Mouse (Mus musculus) hindbrain, embryonic 14.5 days (tissue): ENCODE measurements around the gene Nr1h2. TPM values are rescaled to one million over a fixed set of nuclear protein-coding genes. Genes with fewer than 3 reads are reported as not detected.

ENCODE experiments used
- ATAC-seq: fragments of 200-750 bp; cut with Nextera tagmentation; 2 replicates; pipeline ENCODE4 v1.8.0; 2017; ENCODE audit warnings: moderate number of reproducible peaks, mild to moderate bottlenecking, moderate TSS enrichment, moderate library complexity; ENCODE audit not compliant: low FRiP score
- DNase-seq: peaks from one replicate; pipeline ENCODE4 v3.0.0-alpha.2; 2015; ENCODE audit warnings: low spot score
- H3K27ac ChIP-seq: fragments of 300-500 bp; sonication (generic); 2 replicates; pipeline ENCODE4 v1.5.1; 2014; ENCODE audit warnings: mild to moderate bottlenecking, moderate library complexity
- H3K27me3 ChIP-seq: fragments of 300-500 bp; sonication (generic); 2 replicates; pipeline ENCODE4 v1.6.1; 2014; ENCODE audit warnings: mild to moderate bottlenecking, low read length, mixed read lengths; ENCODE audit not compliant: control insufficient read depth, insufficient read depth
- H3K36me3 ChIP-seq: fragments of 300-500 bp; sonication (generic); replicated peaks from 2 replicates; pipeline ENCODE4 v1.6.1; 2014; ENCODE audit not compliant: control insufficient read depth, insufficient read depth
- H3K4me1 ChIP-seq: fragments of 300-500 bp; sonication (generic); replicated peaks from 2 replicates; pipeline ENCODE4 v1.6.1; 2014; ENCODE audit warnings: antibody characterized with exemption, low read length, mixed read lengths; ENCODE audit not compliant: control insufficient read depth, insufficient read depth
- H3K4me2 ChIP-seq: fragments of 300-500 bp; sonication (generic); replicated peaks from 2 replicates; pipeline ENCODE4 v1.6.1; 2014; ENCODE audit warnings: mild to moderate bottlenecking, moderate library complexity
- H3K4me3 ChIP-seq: fragments of 300-500 bp; sonication (generic); replicated peaks from 2 replicates; pipeline ENCODE4 v1.5.1; 2014; ENCODE audit warnings: mild to moderate bottlenecking, low read length
- H3K9ac ChIP-seq: fragments of 300-500 bp; sonication (generic); 2 replicates; pipeline ENCODE4 v1.6.1; 2014
- H3K9me3 ChIP-seq: fragments of 300-500 bp; sonication (generic); 2 replicates; pipeline ENCODE4 v1.6.1; 2016; ENCODE audit warnings: low read length; ENCODE audit not compliant: control insufficient read depth
- WGBS: fragments of 180-500 bp; shearing (Covaris S2); extraction: QIAGEN DNeasy Blood & Tissue Kit; methylation state at CpG from one replicate; pipeline ENCODE4 v1.1.7; 2014; 5-methylcytosine and 5-hydroxymethylcytosine counted together
- polyA plus RNA-seq: library from polyadenylated mRNA; unstranded; fragments of >200 nt; fragmentation: Nextera tagmentation; extraction: Ambion mirVana; gene quantifications from 2 replicates; pipeline ENCODE4 v1.2.1, GENCODE M21; 2014

Gene Nr1h2
- polyA plus RNA-seq, 1 experiment from 2014 or later = 53.6 TPM

GRCm38 (mm10) chr7:44536590-44536968 lies 17.2 kb downstream of the Nr1h2 start:
- Histone ChIP-seq H3K4me2 (no peak overlapping the region), H3K27me3 (no peaks in the 10 kb centered on the region), H3K27ac (no peak overlapping the region), H3K36me3 (peaks cover 35% of the 10 kb centered on the region), H3K4me1 (no peaks in the 10 kb centered on the region), H3K9ac (no peak overlapping the region), H3K4me3 (no peak overlapping the region), H3K9me3 (no peaks in the 10 kb centered on the region)
- no peak for DNase-seq
- ATAC-seq = no peak
- 88% methylated on average over 6 of the region's 6 CpGs for WGBS

DNA sequence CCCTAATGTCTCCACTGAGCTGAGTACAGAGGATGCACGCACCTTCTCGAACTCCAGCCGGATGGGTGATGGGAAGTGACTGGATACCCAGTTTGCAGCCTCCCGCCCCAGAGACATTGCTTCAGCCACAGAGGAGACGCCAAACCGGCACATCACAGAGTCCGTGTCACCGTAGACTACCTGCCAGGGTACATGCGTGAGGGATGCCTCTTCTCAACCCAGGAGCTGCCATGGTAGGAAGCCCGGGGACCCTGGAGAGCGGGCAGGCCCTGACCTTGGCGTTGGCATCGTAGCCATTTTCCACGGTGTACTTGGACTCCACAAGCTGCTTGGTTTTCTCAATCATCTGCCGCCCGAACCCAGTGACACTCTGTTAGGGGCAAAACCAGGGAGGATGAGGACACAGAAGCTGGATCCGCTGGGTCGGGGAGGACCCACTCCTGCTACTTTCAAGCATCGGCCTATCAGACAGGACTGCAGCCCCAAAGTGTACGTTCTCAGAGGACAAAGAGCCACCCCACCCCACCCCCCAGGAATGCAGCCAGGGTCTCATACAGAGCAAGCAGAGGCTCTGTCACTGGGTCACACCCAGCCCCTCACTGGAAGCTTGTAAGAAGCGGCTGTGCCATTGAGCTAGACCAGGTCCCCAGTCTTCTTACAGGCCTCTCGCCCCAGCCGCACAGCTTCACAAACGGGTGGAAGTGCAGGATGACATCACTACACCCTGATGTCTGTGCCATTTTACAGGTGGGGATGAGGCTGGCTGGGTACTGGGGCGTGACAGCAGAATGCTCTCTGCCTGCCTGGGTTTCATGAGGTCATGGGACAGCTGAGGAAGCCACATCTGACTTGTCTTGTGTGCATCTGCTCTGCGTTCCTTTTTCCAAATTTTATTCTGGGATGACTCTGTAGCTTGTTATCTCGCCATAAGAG lies 17.8 kb downstream of the Nr1h2 start:
- 95% methylated on average over 27 of the region's 27 CpGs for WGBS
- DNase-seq = no peak
- Histone ChIP-seq H3K9ac (no peak overlapping the region), H3K4me1 (no peaks in the 10 kb centered on the region), H3K27me3 (no peaks in the 10 kb centered on the region), H3K27ac (no peak overlapping the region), H3K9me3 (no peaks in the 10 kb centered on the region), H3K4me3 (no peak overlapping the region), H3K36me3 (peaks cover 29% of the 10 kb centered on the region), H3K4me2 (no peak overlapping the region)
- no peak for ATAC-seq

- Histone ChIP-seq H3K27me3 (no peaks in the 10 kb centered on the region), H3K4me1 (no peaks in the 10 kb centered on the region), H3K36me3 (peaks cover 18% of the 10 kb centered on the region), H3K4me3 (no peak overlapping the region), H3K27ac (no peak overlapping the region), H3K9ac (no peak overlapping the region), H3K9me3 (no peaks in the 10 kb centered on the region), H3K4me2 (no peak overlapping the region)
- no peak for ATAC-seq
- DNase-seq = no peak
- 92% methylated on average over 19 of the region's 19 CpGs for WGBS
Measured at GRCm38 (mm10) chr7:44534656-44535441, 18.9 kb downstream of the Nr1h2 start.

- Histone ChIP-seq H3K4me3 (no peak overlapping the region), H3K4me1 (no peaks in the 10 kb centered on the region), H3K36me3 (peaks cover 14% of the 10 kb centered on the region), H3K9ac (no peak overlapping the region), H3K4me2 (no peak overlapping the region), H3K27ac (no peak overlapping the region), H3K27me3 (no peaks in the 10 kb centered on the region), H3K9me3 (no peaks in the 10 kb centered on the region)
- DNase-seq (no peak), ATAC-seq (no peak)
- 94% methylated on average over 13 of the region's 13 CpGs for WGBS
Measured at GRCm38 (mm10) chr7:44534242-44534641, 19.5 kb downstream of the Nr1h2 start.

- ATAC-seq (no peak), DNase-seq (no peak)
- no peak overlapping the region for H3K27ac ChIP-seq
- no peak overlapping the region for H3K4me3 ChIP-seq
- H3K9ac ChIP-seq = no peak overlapping the region
- H3K36me3 ChIP-seq = peaks cover 9% of the 10 kb centered on the region
- no peaks in the 10 kb centered on the region for H3K4me1 ChIP-seq
- H3K9me3 ChIP-seq = no peaks in the 10 kb centered on the region
- WGBS = 74% methylated on average over 12 of the region's 12 CpGs
- H3K4me2 ChIP-seq = no peak overlapping the region
- H3K27me3 ChIP-seq = peaks cover 5% of the 10 kb centered on the region
Measured at GRCm38 (mm10) chr7:44533746-44534045, 20.1 kb downstream of the Nr1h2 start.

GRCm38 (mm10) chr7:44532918-44533745 lies 20.6 kb downstream of the Nr1h2 start:
- WGBS = 89% methylated on average over 29 of the region's 29 CpGs
- H3K4me3 ChIP-seq = no peak overlapping the region
- H3K9ac ChIP-seq = no peak overlapping the region

DNA sequence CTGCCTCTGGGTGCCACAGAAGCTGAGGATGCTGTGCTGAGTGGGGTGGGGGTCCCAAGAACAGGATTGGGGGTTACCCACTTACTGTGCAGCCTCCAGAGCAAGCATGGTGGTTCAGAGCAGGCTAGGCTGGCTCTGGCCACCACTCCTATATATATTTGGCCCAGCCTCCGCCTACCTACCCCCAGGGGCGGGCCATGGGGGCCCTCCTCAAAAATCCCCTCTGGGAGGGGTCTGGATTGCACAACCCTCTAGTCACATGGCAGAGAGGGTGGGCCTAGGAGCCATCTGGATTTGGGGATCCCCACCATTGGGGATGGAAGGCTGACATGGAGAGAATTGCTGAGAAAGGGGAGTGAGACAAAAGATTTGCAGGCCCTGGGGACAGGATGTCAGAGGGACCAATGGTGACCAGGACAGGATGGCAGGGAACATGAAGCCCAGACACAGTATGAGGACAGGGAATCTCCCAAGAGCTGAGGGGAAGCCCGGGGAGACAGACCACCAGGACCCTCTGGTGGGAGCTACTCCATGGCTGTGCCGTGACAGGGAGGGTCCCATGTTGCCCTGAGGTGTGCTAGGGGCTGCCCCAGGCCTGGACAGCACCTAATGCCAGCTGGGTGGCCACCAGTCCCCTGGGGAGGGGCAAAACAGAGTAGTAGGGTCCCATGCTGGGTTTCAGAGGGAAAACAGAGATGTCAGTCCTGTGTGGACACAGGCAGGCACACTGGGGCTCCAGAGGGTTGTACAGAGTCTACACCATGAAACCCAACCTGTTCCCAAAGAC lies 21.6 kb downstream of the Nr1h2 start, which contains the start of gene Spib:
Gene Spib, minus strand, starts transcription at position 126 of the 787 bp plus-strand sequence.
- Histone ChIP-seq H3K27me3 (peaks cover 10% of the 10 kb centered on the region), H3K9ac (no peak within 1 kb of the TSS), H3K4me1 (no peaks in the 10 kb centered on the region), H3K27ac (no peak within 1 kb of the TSS), H3K9me3 (no peaks in the 10 kb centered on the region), H3K4me2 (no peak within 1 kb of the TSS), H3K4me3 (no peak within 1 kb of the TSS), H3K36me3 (0 out of 2 replicates have a peak, but pooled peaks cover 3% of the 10 kb centered on the region)
- ATAC-seq = no peak
- DNase-seq = no peak
- 90% methylated on average over 4 of the region's 4 CpGs for WGBS

More at GRCm38 (mm10) chr7:44532918-44533745, 20.6 kb downstream of the Nr1h2 start:
- Histone ChIP-seq H3K27ac (no peak overlapping the region), H3K36me3 (peaks cover 4% of the 10 kb centered on the region; the same call in 1 of the 2 replicates), H3K4me2 (no peak overlapping the region), H3K4me1 (no peaks in the 10 kb centered on the region), H3K9me3 (no peaks in the 10 kb centered on the region), H3K27me3 (peaks cover 10% of the 10 kb centered on the region)
- ATAC-seq = no peak
- no peak for DNase-seq

DNA sequence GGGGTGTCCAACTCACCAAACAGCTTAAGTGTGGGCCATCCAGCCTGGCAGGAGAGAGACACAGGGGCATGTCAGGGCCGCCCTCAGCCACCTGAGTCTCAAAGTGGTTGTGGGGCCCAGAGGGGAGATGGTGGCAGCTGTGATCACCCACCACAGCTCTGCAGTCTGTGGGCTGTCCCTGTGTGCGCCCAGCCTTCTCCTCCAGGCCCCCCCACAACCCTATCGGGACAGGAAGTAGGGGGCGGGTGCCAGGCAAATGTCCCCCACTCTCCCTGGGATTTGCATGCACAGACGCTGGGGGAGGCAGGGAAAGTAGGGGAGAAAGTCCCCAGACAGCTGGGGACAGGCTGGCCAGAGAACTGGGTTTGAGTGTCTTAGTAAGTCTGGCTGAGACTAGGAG lies 22.5 kb downstream of the Nr1h2 start:
- Histone ChIP-seq H3K36me3 (no peaks in the 10 kb centered on the region), H3K9me3 (no peaks in the 10 kb centered on the region), H3K27ac (no peak overlapping the region), H3K4me3 (no peak overlapping the region), H3K4me2 (no peak overlapping the region), H3K4me1 (no peaks in the 10 kb centered on the region), H3K9ac (no peak overlapping the region), H3K27me3 (peaks cover 10% of the 10 kb centered on the region)
- ATAC-seq = no peak
- DNase-seq = no peak
- 46% methylated on average over 5 of the region's 5 CpGs for WGBS
